Mouse (Mus musculus) cerebellum, adult 9-10 months (tissue): ENCODE measurements at regions not wholly inside any gene's neighbourhood (a gene's known extent, or its start where the extent isn't known, plus 50 kb on each side); places are given as distances from the start of the nearest gene placed in this dataset.

Experiments
- DNase-seq: peaks from one replicate; pipeline ENCODE4 v3.0.0; 2022

- no peak for DNase-seq
Observed at GRCm38 (mm10) chr4:9935949-9936348, 938.3 kb upstream of the 2610301B20Rik start.

DNA sequence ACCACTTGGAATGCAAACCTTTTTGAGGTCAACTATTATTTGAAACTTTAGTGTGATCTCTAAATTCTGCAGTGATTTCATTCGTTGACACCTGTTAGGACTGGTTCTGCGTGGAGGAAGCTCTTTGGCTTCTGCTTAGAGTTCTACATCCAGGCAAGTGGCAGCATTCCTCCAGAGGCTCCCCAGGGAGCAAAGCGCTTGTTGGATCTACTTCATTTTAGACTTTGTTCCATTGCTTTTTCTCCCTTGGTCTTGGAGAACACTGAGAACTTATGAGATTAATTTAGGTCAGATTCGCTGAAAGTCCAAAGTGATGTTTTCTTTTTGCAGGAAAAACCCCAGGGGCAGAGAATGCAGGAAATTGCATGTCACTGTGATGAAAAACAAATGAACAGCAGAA, 922.9 kb upstream of the 2610301B20Rik start:
- no peak for DNase-seq

DNA sequence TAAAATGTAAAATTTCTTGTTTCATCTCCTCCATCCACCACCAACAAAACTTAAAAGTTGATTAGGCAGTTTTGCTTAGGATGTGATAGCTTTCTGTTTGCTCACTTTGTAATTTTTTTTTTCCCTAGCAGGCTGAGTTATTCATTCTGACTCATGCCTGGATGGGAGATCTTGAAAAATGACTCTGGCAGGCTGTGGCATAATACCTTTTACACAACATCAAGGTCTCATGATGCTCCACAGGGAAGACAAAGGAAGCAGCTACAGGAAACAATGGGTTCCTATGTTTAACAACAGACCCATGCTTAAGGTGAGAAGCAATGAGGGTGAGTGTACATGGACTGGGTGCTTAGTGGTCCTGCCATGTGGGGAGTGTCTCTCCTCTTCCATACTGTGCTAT, 899.7 kb upstream of the 2610301B20Rik start:
- no peak for DNase-seq

GRCm38 (mm10) chr4:9981354-9982040, 892.8 kb upstream of the 2610301B20Rik start:
- no peak for DNase-seq

DNA sequence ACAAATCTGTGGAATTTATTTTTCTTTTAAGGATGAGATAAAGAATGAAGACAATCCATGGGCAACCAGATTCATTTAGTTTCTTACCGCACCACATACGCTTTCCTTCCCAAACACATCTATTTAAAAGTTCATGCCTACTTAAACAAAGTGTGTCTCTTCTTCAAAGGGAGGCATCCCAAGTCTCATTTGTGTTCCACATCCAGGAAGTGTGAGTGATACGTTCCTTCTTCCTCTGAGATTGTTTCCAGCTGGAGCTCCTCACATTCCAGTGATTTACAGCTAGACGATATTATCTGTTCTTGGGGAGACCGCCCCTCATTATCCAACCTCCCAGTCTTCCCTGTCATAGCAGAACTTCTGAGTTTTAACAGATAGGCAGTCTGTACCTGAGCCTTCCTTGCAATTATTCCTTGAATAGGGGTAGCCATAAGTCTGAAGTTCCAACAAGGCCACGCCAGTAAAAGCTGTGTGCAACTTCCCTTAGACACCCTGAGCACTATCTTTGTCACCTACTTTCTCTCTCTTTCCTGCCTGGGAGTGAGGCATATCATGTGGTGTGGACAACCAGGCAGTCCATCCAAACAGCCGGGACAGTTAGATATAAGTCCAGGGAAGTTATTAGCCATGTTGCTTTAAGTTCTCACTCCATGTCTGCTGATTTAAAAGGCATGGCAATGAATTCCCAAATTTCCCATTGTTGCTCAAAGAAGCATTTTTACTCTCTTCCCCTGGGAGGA, 891.3 kb upstream of the 2610301B20Rik start:
- DNase-seq: no peak

GRCm38 (mm10) chr4:9993871-9994270, 880.4 kb upstream of the 2610301B20Rik start:
- no peak for DNase-seq

DNA sequence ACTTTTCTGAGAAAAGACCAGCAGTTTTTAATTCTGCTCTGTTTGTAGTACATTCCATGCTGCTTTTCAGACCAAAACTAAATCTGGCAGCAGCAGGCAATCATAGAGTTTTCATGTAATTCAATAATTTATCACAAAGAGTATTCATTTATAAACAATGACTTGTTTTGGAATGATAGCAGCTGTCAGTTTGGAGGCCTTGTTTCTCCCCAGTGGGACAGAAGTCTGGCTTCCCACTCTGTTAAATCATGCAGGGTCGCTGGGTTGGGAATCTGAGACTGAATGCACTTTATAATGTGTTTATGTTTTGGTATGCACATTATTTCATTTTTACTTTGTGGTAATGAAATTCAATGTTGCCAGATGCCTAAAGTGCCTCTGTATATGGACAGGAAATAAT, 879.8 kb upstream of the 2610301B20Rik start:
- DNase-seq: no peak

GRCm38 (mm10) chr4:10030316-10030715, 844.0 kb upstream of the 2610301B20Rik start:
- no peak for DNase-seq

DNA sequence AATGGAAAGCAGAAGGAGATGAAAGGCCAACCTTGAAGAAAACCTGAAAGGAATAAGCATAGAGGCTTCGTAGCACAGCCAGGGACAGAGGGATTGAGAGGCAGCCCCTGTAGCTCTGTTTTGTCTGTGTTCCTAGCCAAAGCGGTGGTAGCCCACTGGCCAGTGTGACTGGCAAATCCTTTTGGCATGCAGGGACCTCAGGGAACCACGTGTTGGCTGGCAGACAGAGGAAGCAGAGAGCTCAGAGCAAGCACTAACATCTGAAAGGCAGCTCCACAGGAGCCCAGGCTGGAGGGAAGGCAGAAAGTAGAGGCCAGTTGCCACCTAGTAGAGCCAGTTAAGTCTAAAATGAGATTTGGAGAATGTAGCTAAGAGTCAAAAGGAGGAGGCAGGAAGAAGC, 842.5 kb upstream of the 2610301B20Rik start:
- DNase-seq: no peak

DNA sequence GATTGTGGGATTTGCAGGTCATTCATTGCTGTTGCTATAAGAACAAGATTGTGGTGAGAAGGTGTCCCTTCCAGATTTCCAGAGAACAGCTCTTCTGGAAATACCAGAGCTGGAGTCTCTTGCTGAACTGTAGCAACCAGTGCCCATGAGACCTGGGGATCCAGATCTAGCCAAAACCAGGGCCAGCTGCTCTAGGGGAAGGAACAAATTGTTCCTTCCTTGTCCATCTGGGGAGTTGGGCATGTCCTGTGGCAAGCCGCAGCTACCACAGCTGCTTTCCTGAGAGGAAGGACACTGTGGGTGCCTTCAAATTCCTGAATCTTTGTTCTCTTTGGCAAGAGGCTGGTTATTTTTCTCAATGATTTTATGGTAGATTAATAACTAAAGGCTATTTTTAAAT, 839.0 kb upstream of the 2610301B20Rik start:
- DNase-seq: no peak

GRCm38 (mm10) chr4:10041301-10042093, 832.8 kb upstream of the 2610301B20Rik start:
- no peak for DNase-seq

DNA sequence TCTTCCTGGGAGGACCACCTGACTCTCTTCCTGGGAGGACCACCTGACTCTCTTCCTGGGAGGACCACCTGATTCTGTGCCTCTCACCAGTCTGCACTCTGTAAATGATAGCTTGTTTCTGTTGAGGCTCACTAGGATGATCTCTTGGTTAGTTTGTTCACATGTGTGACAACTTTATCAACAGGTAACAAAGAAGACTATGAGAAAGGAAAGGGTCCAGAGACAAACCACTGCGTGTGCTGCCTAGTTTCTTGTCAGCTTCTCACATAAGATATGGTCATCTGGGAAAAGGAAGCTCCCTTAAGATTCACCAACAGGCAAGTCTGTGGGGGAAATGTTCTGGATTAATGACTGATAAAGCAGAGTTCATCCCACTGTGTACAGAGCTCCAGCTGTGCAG, 825.5 kb upstream of the 2610301B20Rik start:
- no peak for DNase-seq

GRCm38 (mm10) chr4:10049411-10049810, 824.9 kb upstream of the 2610301B20Rik start:
- no peak for DNase-seq

GRCm38 (mm10) chr4:10051296-10052267, 822.7 kb upstream of the 2610301B20Rik start:
- DNase-seq: no peak

GRCm38 (mm10) chr4:10052869-10053268, 821.4 kb upstream of the 2610301B20Rik start:
- DNase-seq: no peak

DNA sequence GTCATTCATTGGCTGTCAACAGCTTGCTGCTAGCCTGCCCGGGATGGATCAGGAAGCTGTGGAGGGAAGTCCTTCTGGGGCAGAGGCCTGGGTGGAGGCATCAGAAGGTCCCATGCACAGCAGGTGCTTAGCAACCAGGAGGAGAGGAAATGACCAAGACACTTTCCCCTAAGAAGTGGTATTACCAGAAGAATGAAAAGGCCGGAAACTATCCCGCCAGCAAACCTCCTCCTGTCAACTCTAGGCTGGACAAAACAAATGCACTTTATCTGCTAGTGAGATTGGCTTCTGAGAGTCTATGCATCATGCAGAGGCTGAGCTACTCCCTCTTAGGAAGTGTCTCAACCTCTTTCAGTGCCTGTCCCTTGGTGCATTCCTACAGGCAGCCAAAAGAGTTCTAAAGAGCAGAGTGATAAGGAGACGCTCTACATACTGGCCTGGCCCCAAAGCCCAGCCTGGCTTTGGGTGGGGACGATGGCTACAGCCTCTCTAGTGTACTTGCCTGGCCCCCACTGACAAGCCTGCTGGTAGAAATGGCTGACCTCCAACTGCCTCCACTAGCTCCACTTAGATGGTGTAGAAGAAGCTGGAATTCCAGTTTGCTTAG, 801.7 kb upstream of the 2610301B20Rik start:
- no peak for DNase-seq

GRCm38 (mm10) chr4:10079565-10080169, 794.6 kb upstream of the 2610301B20Rik start:
- no peak for DNase-seq

DNA sequence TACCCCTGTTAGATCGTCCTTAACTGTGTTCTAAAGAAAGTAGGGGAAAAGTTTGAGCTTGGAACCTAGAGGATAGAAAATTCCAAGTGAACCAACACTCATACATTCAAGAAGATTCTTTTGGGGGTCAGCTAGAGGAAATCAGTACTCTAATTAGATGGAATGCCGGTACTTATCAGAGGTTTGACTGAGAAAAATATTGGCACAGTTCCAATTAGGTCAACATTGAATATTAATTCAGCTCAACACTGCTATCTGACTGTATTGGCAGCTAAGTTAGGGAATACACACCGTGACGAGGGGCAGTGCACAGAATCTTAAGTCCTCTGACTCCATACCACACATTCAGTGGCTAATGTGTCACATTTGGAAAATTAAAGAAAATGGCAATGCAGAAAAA, 759.5 kb upstream of the 2610301B20Rik start:
- no peak for DNase-seq

- DNase-seq: no peak
Observed at GRCm38 (mm10) chr4:10117964-10118363, 756.3 kb upstream of the 2610301B20Rik start.

DNA sequence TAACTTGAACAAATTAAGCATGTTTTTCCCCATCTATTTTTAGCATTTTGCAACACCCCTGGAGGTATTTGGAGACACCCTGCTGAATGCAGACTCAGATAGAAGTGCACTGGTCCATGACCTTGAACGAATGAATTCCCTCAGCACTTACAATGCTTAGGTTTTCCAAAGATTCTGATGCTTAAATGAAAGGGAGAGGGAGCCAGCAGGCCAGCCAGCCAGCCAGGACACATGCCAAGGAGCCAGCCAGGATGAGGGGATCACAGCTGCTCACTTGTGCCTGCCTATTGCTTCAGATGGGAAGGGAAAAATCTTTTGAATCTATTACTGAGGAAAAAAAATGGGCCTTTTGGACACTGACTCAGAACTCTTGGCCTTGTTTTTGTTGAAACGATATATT, 750.0 kb upstream of the 2610301B20Rik start:
- DNase-seq: no peak

DNA sequence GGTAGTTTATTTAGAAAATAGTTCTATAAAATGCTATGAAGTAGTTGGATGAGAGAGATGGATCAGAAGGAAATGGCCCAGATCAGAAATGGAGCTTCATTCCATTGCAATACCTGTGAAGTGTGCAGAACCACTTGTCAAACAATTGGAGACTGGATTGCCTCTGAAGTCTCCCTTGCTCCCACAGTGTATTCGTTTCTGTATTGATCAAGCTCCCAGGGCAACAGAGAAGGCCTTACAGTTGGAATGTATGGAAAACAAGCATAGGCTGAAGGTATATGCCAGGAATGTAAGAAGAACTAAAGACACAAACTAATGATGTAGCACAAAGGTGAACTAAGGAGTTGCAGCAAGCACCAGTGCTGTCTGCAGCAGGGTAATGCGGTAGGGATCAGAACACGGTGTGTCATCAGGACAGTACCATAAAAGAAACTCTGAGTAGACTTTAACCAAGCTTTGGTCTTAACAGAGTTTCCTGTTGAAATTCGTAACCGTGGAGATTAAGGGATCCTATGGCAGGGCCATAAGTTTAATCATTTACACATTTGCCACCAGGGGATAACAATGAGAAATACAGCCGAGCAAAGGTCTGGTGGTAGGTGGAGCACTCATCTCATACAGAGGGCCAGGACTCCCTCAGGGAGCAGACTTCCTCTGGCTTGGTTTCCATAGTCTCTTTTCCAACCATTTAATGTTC, 732.9 kb upstream of the 2610301B20Rik start:
- DNase-seq: no peak
